Mouse (Mus musculus): ENCODE results near the gene Psapl1.
"Not testable (repeated sequence)": the region's sequence is repeated elsewhere in the genome, so short reads cannot be mapped to it uniquely, and the experiment has no call there.

DNA sequence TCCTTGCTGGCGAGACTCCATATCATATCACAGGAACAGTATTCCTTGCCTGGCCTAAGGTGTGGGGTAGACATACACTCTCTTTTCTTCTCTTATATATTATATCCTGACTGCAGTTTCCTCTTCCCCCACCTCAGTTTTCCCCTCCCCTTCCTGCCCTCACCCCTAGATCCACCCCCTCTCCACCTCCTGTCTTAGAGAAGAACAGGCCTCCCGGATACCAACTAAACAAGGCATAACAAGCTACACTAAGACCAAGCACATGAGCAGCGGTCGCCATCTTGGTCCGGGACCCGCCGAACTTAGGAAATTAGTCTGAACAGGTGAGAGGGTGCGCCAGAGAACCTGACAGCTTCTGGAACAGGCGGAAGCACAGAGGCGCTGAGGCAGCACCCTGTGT lies 33.7 kb downstream of the Psapl1 start:
- TF ChIP-seq CTCF, POLR2A (IDR thresholded peaks at IDR 0.05; ENCODE audit: extremely low read depth, insufficient read depth, low read length): not testable (repeated sequence)
